Mouse (Mus musculus) testis, adult 2 months (tissue): ENCODE results near the gene Cxcr3.

Experiments
- CTCF ChIP-seq: fragments of 200-500 bp; IDR thresholded peaks from 2 replicates; pipeline ENCODE4 v1.5.1; 2012; ENCODE audit warnings: low read depth, mild to moderate bottlenecking, inconsistent platforms, low read length, moderate library complexity; ENCODE audit not compliant: control insufficient read depth, insufficient read depth, insufficient replicate concordance
- POLR2A ChIP-seq: fragments of 200-500 bp; IDR thresholded peaks from 2 replicates; pipeline ENCODE4 v1.6.1; 2012; ENCODE audit warnings: low read depth, mild to moderate bottlenecking, inconsistent platforms, low read length, moderate library complexity; ENCODE audit not compliant: control insufficient read depth

DNA sequence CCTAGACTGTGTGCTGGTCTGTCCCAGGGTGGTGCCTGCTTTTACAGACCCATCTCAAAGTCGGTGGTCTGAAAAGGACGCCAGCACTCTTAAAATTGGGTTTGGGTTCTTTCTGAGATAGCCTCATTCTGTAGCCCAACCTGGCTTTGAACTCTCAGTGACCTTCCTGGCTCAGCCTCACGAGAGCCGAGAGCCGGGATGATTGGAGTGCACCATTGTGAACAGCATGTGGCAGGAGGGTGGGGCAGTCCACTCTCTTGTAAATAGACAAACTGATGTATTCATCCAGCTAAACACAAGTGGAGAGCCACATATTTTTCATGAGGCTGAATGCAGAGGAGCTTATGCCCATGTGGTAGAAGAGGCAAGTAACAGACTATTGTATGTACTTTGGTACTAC, 912 bp upstream of the Cxcr3 start:
- no peak for TF ChIP-seq POLR2A
- no peak for TF ChIP-seq CTCF
